In genomic region chr15:21366366-21366765, GRCm38 (mm10) we compare ENCODE assay signal across 19 mouse cellular contexts.
"Had no signal": no experiment of that assay in that cellular context is flagged by ENCODE, and none has a peak within 500 bp of the region (broad histone marks: within the 10 kb centered on the region; RNA-seq: fewer than 3 reads in every experiment).

No protein-coding gene starts in this region.

- H3K36me3 ChIP-seq: kidney, embryonic 15.5 days; limb, embryonic 12.5 days; limb, embryonic 15.5 days; midbrain, embryonic 12.5 days; midbrain, embryonic 15.5 days; neural tube, embryonic 12.5 days; neural tube, embryonic 15.5 days had no signal

- DNase-seq: kidney, adult 8-10 months; kidney, postnatal 10 days; kidney, postnatal 36 days; left cerebral cortex, postnatal 4 days; liver, postnatal 0 days; lung, embryonic 14.5 days; thymus, adult 18-20 months; thymus, postnatal 4 days had no signal

- H3K27me3 ChIP-seq: kidney, embryonic 15.5 days; limb, embryonic 12.5 days; limb, embryonic 15.5 days; midbrain, embryonic 12.5 days; midbrain, embryonic 15.5 days; neural tube, embryonic 12.5 days; neural tube, embryonic 15.5 days had no signal

- ATAC-seq: liver, postnatal 0 days; lung, postnatal 0 days; midbrain, embryonic 15.5 days had no signal

- H3K4me1 ChIP-seq: kidney, embryonic 15.5 days; limb, embryonic 12.5 days; limb, embryonic 15.5 days; midbrain, embryonic 12.5 days; midbrain, embryonic 15.5 days; neural tube, embryonic 12.5 days; neural tube, embryonic 15.5 days had no signal

- H3K27ac ChIP-seq: kidney, embryonic 15.5 days; limb, embryonic 12.5 days; limb, embryonic 15.5 days; liver, embryonic 14.5 days; macrophage; midbrain, embryonic 12.5 days; midbrain, embryonic 15.5 days; neural tube, embryonic 12.5 days; neural tube, embryonic 15.5 days had no signal

- H3K9ac ChIP-seq: kidney, embryonic 15.5 days; limb, embryonic 12.5 days; limb, embryonic 15.5 days; liver, embryonic 14.5 days; liver, postnatal 0 days; lung, embryonic 14.5 days; midbrain, embryonic 12.5 days; midbrain, embryonic 15.5 days; neural tube, embryonic 12.5 days; neural tube, embryonic 15.5 days had no signal

- H3K4me3 ChIP-seq: kidney, embryonic 15.5 days; limb, embryonic 12.5 days; limb, embryonic 15.5 days; midbrain, embryonic 12.5 days; midbrain, embryonic 15.5 days; neural tube, embryonic 12.5 days; neural tube, embryonic 15.5 days had no signal

- H3K4me2 ChIP-seq: kidney, embryonic 15.5 days; limb, embryonic 12.5 days; limb, embryonic 15.5 days; liver, embryonic 11.5 days; lung, embryonic 14.5 days; midbrain, embryonic 12.5 days; midbrain, embryonic 15.5 days; neural tube, embryonic 12.5 days; neural tube, embryonic 15.5 days had no signal

- H3K9me3 ChIP-seq: kidney, embryonic 15.5 days; limb, embryonic 12.5 days; limb, embryonic 15.5 days; midbrain, embryonic 12.5 days; midbrain, embryonic 15.5 days; neural tube, embryonic 12.5 days; neural tube, embryonic 15.5 days had no signal
